Mouse (Mus musculus) kidney, postnatal 4 days (tissue): Measurements from ENCODE around the gene Ntm.

Experiments used
- DNase-seq, 2 experiments: peaks; one replicate each; pipeline ENCODE4 v3.0.0; 2021; ENCODE audit warnings: mixed read lengths in 2 of 2

Gene Ntm

GRCm38 (mm10) chr9:29568571-29568970 lies 394.4 kb downstream of the Ntm start:
- DNase-seq = no peak

DNA sequence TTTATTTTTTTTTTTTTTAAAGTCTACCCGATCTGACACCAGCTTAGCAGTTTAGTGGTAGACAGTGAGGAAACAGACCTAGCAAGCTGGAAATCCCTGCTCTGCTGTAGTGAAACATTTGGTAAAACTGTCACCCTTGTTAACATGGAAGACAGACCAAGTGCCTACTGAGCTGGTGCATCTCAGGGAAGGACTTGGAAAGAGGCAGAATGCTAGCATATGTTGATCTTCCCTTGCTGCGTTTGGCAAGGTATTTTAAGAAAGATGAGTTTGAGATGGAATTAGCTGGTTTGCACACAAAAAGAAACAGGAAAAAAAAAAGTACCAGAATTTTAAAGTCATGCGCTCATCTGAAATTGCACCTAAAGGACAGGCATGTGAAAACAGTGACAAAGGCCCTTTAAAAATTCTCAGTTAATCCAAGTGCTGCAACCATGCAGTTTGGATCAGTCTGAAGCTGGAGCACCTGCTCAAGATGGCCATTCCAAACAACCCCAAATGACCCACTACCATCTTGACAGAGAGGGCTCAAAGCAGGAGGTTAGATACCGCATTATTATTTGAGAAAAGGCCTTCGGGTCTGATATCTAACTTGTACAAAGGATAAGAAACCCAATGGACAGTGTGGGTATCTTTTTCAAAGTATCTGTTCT lies 400.4 kb downstream of the Ntm start:
- no peak for DNase-seq

DNA sequence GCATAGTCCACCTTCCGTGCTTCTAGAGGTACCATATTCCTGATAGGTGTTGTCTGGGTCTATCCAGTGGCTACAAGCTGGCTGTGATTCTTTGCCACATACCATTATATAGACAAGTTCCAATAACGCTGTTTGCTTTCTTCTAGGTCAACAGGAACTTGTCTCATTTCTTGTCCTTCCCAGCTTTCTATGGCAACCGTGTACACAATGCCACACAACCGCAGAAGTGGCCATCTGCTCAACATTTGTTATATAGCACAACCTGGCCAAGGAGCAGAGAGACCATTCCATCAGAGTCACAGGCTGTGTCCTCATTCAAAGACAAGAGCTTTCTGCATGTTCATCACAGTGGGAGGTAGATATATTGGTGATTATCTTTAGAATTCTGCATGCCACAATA lies 404.0 kb downstream of the Ntm start:
- no peak for DNase-seq

DNA sequence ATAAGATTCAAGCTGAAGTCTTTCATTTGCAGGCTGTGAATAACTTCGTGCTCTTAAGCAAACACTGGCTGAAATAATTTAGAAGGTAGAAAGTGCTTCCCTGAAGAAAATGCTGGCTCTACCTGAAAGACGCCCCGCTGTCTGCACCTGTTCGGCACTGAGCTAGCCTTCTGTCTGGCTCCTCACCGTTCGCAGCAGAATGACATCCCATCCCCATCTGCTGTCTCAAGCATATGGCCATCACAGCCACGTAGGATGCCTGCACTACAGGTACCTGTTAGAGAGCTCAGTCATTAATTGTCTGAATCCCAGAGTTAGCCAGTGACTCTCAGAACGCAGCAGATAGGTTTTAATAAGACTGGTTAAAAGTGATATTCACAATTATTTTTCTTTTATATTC lies 412.4 kb downstream of the Ntm start:
- no peak for DNase-seq

DNA sequence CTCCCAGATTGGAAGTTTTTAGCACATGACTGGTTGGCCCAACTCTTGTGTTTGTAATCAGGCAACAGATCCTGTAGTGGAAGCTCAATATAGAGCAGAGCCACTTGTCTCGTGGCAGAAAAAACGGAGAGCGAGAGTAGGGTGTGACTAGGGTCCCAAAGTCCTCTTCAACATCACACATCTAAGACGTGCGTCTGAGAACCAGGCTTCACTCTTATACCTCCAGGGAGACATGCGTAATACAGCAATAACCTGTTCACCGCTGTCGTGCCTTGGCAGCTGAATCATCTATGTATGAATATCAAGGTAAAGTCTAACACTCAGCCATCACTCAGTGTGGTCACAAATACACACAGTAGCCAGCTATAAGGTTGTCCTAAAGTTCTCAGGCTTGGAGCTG lies 412.8 kb downstream of the Ntm start:
- DNase-seq = no peak

DNA sequence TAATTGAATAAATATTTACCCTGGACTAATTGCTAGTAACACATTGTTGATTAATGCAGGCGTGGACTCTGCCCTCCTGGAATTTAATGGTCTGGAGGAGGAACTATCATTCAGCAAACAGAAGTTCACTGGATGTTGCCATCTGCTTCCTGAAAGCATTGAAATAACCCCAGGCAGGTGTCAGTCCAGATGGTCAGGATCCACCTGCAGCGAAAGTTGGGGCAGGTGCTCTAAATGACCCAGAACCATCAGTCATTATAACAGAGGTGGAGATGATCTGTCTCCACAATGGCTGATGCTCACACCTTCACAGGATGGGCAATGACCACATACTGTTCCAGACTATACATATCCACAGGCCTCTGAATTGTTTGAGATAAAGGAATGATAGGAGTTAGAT lies 426.5 kb downstream of the Ntm start:
- no peak for DNase-seq

DNA sequence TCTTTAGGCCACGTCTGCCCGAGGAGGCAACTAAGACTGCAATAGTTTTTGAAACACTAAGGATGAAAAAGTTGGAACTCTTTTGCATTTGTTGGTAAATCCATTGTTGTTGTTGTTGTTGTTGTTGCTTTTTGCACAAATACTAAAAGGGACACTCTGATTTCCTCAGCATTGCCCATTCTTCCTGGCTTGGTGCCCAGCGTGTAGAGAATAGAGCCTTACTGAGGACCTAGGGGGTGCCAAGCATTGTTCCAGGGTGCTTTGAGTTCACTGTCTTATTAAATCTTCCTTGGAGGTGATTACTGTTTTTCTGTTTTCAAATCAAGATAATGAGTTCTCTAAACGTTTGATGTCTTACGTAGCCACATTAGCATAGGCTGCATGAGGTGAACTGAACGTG lies 428.2 kb downstream of the Ntm start:
- no peak for DNase-seq

DNA sequence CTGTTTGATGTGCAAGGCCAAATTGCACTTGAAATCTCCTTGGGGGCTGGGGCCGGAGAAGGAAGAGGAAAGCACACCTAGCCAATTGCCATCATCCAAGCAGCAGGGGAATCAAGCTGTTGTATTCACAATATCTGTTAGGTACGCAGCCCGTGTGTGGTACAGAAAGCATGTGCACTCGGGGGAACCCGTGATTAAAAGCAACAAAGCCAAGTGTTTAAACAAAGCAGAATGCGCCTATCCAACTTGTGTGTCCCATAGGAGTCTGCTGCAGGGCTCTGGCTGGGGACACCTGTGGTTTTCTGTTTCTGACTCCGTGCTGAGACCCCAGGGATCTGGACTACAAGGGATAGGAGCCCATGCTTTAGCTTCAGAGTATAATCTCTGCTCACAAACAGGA lies 428.6 kb downstream of the Ntm start:
- DNase-seq = no peak

DNA sequence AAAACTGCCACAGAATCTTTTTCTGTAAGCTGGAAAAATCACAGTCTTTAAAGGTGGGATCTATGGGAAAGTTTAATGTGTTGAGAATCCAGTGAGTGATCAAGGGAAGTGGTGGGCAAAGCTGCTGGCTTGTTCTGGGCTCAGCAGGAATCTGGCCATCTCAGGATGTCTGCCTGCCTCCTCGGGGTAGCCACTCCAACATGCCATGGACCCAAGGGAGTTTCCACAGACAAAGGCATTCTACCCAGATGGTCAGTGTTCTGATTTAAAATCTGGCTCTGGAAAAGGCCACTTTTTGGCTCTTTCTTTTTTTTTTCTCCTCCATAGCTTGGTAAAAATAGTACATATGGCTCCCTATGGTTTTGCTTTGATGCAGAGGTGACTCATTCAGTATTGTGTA lies 429.4 kb downstream of the Ntm start:
- DNase-seq = no peak

DNA sequence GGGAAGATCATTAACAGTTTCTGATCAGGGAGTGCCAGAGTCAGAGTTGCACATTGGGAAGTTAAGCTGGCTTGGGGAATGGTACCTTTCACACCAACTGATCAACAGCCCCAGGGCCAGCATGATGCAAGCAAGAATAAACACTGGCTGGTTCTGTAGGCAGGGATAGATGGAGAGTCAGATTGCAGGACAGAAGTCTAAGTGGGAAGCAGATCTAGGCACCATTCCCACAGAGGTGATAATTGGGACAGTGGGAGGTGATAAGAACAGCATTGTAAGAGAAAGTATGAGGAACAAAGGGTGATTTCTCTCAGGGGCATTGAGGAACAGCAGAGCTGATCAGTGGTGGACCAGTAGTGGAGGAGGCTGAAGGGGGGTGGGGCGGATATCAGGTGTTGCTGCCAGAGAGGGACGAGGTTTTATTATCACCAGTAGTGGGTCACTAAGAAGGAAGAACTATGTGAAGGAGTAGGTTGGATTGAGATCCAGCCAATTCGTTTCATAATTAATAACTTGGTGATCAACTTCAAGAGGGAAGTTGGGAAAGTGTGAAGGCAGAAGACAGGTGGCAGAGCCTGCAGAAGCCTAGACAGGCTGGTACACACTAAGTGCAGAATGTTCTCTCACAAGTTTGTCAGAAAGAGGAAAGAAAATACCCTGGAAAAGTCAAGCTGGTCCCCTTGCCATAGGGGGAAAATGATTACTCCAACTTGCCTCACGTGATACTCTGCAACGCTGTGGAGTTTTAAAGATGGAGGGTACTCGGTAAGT lies 431.6 kb downstream of the Ntm start:
- DNase-seq = no peak

DNA sequence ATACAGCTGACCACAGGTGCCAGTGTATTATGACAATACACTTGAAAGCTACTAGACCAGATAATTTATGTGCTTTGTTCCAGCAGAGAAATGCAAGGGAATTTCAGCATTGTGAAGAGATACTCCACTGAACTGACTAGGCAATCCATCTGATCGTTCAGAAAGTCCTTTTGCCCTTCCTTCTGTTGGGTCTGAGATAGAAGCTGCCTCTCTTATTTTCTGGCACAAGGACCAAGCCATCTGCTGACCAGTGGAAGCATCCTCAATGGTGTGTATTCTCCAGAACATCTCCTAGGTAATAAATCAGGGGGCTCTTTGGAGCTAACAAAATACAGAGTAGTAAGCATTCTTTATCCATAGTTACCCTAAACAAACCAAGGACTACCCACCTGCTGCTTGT lies 438.8 kb downstream of the Ntm start:
- no peak for DNase-seq

DNA sequence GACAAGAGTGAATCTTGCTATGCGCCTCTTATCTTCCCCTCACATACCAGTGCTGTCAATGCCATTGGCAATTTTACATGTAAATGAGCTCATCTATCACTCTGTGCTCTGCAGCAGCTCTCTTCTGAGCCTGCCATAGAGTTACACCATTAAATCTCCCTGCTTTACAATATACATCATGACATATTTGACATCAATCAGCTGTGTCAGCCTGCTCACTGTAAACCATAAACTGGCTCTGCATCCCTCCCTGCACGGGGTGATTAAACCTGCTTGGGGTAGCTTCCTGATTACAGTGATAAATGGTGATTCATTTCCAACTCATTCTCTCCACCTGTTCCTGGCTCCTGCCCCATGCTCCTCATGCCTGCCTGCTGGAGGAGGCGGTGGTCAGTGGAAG lies 439.7 kb downstream of the Ntm start:
- no peak for DNase-seq

DNA sequence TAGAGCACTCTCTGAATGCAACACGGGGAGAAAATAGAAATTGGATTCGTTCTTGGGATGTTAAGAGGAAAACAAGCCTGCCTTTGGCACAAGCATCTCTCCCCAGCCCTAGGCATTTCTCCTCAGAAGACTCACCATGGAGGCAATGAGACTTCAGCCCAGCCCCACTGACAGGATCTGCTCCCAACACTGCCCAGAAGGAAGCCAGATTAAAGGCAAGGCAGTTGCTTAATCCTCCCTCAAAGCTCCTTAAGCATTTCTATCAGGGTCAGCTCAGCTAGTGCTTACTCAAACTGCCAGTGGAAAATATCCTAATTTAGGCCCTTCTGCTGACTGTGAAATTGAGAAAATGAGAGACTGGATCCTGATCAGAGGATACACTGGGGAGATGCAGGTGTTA lies 443.8 kb downstream of the Ntm start:
- DNase-seq = no peak

- no peak for DNase-seq
Observed at GRCm38 (mm10) chr9:29516688-29517087, 446.3 kb downstream of the Ntm start.

- peak; percentile 4 to 13 for DNase-seq
Observed at GRCm38 (mm10) chr9:29514588-29515356, 448.2 kb downstream of the Ntm start.

- no peak for DNase-seq
Observed at GRCm38 (mm10) chr9:29496002-29496401, 466.9 kb downstream of the Ntm start.

- DNase-seq = no peak
Observed at GRCm38 (mm10) chr9:29482272-29482671, 480.7 kb downstream of the Ntm start.

GRCm38 (mm10) chr9:29479051-29479450 lies 483.9 kb downstream of the Ntm start:
- DNase-seq = no peak

GRCm38 (mm10) chr9:29477219-29477618 lies 485.7 kb downstream of the Ntm start:
- DNase-seq = no peak

DNA sequence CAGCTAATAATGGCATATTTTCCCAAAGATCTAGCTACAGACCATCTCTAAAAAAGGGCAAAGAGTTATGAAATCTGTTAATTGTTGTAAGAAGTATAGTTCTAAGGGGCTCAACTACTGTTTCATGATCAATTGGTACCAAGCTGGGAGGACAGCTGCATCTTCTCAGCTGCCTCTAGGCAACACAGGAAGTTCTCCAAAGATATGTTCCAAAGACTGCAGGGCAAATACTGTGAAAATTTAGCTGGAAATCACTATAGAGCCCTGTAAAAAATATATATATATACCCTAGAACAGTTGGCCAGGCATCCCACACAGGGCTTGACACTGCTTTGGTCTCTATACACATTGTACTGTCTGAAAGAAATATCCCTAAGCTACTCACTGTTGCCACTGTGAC lies 489.5 kb downstream of the Ntm start:
- no peak for DNase-seq

DNA sequence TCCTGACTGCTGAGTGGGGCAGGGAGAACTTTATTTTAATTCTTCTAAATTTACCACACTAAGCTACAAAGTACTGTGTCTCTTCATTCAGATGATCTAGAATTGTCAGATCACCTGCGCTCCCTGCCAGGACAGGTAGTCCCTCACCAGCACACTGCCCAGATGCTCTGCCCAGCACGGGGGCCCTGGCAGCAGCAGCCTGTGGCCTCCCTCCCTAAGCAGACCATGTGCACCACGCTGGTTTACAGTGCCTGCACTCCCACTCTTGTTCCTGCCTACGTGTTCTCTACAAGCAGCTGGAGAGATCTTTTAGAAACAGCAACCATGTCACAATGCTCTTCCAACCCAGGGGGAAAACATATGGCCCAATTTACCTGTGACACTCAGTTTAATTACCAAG lies 490.7 kb downstream of the Ntm start:
- DNase-seq = no peak

DNA sequence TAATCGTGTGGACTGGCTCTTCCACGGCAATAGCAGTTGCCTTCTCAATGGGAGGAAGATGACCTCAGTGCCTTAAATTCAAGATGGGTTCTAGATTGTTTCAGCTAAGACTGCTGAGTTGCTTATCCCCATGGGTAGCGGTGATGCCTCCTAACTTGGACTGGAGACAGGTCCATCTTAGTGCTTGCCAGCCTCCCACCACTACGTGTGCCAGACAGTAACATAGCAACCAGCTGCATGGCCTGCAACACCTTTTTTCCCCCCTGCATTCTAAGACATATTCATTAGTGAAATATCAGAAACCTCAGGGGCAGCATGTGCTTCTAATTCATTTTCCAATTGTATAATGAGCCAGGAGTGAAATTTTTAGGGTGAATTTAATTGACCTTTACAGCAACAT lies 498.2 kb downstream of the Ntm start:
- DNase-seq = no peak

- DNase-seq = no peak
Observed at GRCm38 (mm10) chr9:29462970-29463593, 499.9 kb downstream of the Ntm start.
